Mouse (Mus musculus) lung, adult 2 months (tissue): ENCODE results near the gene Ltc4s. TPM values are rescaled to one million over a fixed set of nuclear protein-coding genes. Genes with fewer than 3 reads are reported as not detected.

Experiments
- DNase-seq: peaks from one replicate; pipeline ENCODE4 v3.0.0; 2022
- H3K4me1 ChIP-seq: fragments of 200-500 bp; 2 replicates; pipeline ENCODE4 v1.6.1; 2011; ENCODE audit warnings: low read length; ENCODE audit not compliant: control insufficient read depth, insufficient read depth
- H3K4me3 ChIP-seq: fragments of 200-500 bp; replicated peaks from 2 replicates; pipeline ENCODE3; 2011; ENCODE audit warnings: low read depth, mild to moderate bottlenecking, control low read depth, low read length; ENCODE audit errors: extremely low read depth
- CTCF ChIP-seq: fragments of 200-500 bp; IDR thresholded peaks from 2 replicates; pipeline ENCODE4 v1.5.1; 2011; ENCODE audit warnings: mild to moderate bottlenecking, low read length, control low read depth; ENCODE audit not compliant: insufficient read depth
- POLR2A ChIP-seq: fragments of 200-500 bp; IDR thresholded peaks from 2 replicates; pipeline ENCODE4 v1.6.1; 2011; ENCODE audit warnings: low read depth, mild to moderate bottlenecking, control low read depth, low read length, borderline replicate concordance; ENCODE audit errors: extremely low read depth
- WGBS: fragments of 180-500 bp; shearing (Covaris S2); methylation state at CpG from one replicate; pipeline ENCODE4 v1.1.7; 2018; 5-methylcytosine and 5-hydroxymethylcytosine counted together
- polyA plus RNA-seq: library from polyadenylated mRNA; depleted of rRNA; stranded (reverse); fragments of >200 nt; gene quantifications from 2 replicates; pipeline ENCODE4 v1.2.3, GENCODE M21; 2012

Ltc4s gene
- polyA plus RNA-seq, 1 experiment, result 106 TPM

DNA sequence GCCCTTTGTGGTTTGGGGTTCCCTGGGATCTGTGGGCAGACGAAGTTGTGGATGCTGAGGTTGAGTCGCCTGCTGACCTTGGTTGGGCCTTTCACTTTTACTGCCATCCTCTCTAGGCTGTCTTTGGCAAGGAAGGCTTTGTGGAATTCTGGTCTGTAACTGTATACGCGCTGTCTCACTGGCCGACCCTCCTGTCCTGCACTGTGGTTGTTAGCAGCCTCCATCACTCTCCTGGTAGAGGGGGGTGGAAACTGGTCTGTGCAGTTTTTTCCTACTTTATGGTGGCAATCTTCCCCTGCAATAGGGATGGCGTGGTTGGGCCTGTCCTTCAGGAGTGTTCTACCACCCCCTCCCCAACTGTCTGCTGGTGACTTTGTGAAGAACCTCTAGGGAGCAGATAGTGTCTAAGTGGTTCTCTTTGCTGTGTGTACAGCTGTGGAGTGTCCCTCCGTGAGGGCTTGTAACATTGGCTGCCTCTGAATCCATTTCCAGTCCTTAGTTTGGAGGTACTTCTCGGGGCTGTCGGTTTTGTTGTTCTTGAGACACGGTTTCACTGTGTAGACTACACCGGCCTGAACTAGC lies 14.4 kb upstream of the Ltc4s start:
- Histone ChIP-seq H3K4me1 (no peaks in the 10 kb centered on the region), H3K4me3 (no peak overlapping the region)
- WGBS, result 71% methylated on average over 11 of the region's 11 CpGs
- DNase-seq, result no peak
- TF ChIP-seq POLR2A, result no peak
- TF ChIP-seq CTCF, result no peak

DNA sequence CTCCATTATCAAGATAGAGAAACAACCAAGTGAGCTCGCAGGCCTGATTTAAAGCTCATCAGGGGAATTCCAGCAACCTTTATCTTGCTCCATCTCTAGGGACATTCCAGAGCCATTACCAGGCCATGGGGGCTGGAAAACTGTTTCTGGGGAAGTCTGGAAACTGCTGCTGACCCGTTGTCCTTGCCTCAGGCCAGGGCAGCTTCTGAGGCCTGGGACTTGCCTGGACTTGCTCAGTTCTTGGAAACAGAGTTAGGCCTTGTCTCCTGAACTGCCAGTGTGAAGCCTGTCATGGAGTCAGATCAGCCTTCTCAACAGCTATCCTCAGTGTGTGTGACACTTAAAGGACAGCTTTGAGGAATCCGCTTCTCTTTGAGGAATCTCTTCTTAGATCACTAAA lies 13.8 kb upstream of the Ltc4s start:
- Histone ChIP-seq H3K4me1 (no peaks in the 10 kb centered on the region), H3K4me3 (no peak overlapping the region)
- TF ChIP-seq POLR2A (no peak), CTCF (no peak)
- WGBS, result 38% methylated on average over 3 of the region's 3 CpGs
- DNase-seq, result no peak

DNA sequence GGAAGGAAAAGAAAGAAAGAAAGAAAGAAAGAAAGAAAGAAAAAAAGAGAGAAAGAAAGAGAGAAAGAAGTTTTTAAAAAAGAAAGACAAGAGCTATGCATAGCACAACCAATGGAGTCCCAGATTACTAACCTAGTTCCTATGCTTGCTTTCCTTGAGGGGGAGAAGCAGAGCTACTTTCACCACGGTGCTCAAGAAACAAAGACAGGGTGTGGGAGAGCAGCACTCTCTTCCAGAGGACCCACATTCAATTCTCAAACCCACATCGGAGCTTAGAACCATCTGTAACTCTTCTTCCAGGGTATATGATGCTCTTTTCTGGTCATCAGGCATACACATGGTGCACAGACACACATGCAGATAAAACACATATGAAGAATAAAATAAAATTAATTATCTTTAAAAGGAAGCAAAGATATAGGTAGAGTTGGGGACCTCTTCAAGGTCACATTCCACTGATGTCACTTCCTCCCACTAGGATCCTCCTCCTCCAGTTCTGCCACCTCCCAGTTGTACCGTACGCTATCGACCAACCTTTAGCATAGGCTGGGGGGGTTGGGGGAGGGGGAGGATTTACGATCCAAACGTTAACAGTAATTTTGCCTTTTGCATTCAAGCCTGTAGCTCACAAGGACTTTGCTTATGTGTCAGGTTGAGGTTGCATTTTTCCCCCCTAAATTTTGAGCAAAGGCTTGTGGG lies 10.2 kb upstream of the Ltc4s start:
- Histone ChIP-seq H3K4me3 (no peak overlapping the region), H3K4me1 (no peaks in the 10 kb centered on the region)
- DNase-seq, result no peak
- TF ChIP-seq CTCF, result no peak
- TF ChIP-seq POLR2A, result no peak
- WGBS, result 77% methylated on average over 7 of the region's 7 CpGs

- TF ChIP-seq CTCF, result no peak
- TF ChIP-seq POLR2A, result no peak
- Histone ChIP-seq H3K4me3 (no peak overlapping the region), H3K4me1 (no peaks in the 10 kb centered on the region)
- no peak for DNase-seq
- WGBS, result 62% methylated on average over 5 of the region's 5 CpGs
Measured at GRCm38 (mm10) chr11:50245269-50245668, 6.9 kb upstream of the Ltc4s start.

GRCm38 (mm10) chr11:50243926-50244325 lies 5.5 kb upstream of the Ltc4s start:
- Histone ChIP-seq H3K4me3 (no peak overlapping the region), H3K4me1 (no peaks in the 10 kb centered on the region)
- no peak for TF ChIP-seq CTCF
- no peak for TF ChIP-seq POLR2A
- WGBS, result 63% methylated on average over 6 of the region's 6 CpGs
- no peak for DNase-seq

- TF ChIP-seq POLR2A, result no peak
- TF ChIP-seq CTCF, result no peak
- H3K4me3 ChIP-seq, result no peak overlapping the region
- DNase-seq, result no peak
- H3K4me1 ChIP-seq, result peaks cover 6% of the 10 kb centered on the region
- whole genome bisulfite sequencing, result 54% methylated on average over 7 of the region's 7 CpGs
Measured at GRCm38 (mm10) chr11:50240235-50240911, 2.0 kb upstream of the Ltc4s start.

DNA sequence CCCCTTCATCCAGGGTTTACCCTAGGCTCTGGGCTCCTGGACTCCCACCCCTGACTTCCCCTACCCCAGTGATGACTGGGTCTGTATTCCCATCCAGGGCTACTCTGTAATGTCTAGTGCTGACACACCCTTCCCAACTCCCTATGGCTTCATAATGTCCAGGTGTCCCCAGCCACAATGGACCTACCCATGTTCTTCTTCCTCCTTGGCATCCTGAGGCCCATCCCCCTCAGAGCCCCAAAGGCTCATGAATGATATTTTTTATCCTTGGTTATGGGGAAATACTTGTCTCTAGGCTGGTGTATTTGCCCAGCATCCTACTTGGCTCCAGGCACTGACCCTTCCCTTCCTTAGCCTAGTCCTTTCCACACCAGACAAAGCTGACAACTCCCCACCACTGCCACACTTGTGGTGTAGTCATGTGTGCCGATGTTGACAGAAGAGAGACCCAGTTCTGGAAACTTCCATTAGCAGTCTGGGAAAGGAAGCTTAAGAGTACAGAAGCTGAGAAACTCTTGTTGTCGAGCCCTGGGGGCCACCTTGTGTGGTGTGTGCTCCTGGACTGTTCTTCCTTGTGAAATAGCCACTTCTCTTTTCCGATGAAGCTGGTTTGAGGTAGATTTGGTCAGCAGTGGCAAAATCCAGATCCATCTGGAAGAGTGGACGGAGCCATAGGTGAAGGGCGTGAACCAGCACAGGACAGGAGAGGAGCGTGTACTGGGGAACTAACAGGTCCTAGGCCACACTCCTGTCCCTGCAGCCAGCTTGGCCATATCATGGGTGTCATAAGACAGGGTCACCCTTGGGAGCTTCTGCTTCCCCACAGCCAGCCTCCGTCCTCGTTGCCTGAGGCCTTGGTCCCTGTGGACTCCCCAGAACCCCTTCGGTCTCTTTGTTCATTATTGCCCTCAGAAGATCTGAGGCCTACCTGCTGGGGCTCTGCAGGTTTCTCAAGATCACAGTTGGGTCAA lies 690 bp upstream of the Ltc4s start:
- WGBS, result 88% methylated on average over 9 of the region's 9 CpGs
- Histone ChIP-seq H3K4me1 (peaks cover 6% of the 10 kb centered on the region), H3K4me3 (no peak overlapping the region)
- no peak for DNase-seq
- TF ChIP-seq CTCF (no peak), POLR2A (no peak)

DNA sequence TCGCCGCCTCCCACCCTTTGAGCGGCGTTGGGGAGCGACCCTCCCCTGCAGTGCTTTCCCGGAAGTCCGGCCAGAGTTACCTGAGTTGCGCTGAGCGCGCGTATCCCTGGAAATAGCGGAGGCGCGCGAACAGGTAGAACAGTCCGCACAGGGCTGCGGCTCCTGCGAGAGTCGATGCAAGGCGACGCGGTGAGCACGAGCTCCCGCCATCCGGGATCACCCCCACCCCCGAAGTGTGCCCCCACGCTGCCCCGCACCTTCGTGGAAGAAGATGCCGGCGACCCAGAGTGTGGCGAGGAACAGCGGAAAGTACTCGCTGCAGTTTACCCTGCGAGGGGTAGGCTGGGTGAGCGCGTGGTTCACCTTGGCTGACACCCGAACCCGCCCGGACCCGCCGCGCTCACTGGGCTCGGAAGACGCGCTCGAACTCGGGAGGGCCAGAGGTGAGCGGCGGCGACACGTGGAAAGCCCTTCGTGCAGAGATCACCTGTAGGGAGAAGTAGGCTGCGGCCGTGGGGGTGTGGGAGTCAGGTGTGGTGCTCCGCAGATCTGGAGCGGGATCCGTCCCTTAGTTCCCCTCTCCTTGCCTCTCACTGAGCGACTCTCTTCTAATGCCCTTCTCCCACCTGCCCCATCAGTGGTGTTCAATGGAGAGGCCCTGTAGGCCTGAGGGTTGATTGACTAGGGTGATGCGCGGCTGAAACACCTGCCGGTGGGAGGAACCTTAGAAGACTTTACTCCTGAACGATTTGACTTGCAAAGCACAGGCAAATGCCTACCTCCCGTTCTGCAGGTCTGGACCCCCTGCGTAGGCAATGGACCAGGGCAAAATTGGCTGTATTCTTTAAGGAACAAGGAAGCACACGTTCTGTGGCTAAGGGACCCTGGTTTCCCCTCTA lies 1.2 kb downstream of the Ltc4s start:
- DNase-seq, result no peak
- TF ChIP-seq CTCF, result no peak
- no peak for TF ChIP-seq POLR2A
- Histone ChIP-seq H3K4me1 (peaks cover 6% of the 10 kb centered on the region), H3K4me3 (peak overlapping the region; percentile 72)
- 7% methylated on average over 66 of the region's 66 CpGs for WGBS
